Mouse (Mus musculus): Measurements from ENCODE around the gene 1700001C02Rik. TPM values are rescaled to one million over a fixed set of nuclear protein-coding genes. Genes with fewer than 3 reads are reported as not detected.

The 1700001C02Rik gene
- polyA plus RNA-seq, 1 experiment from 2014 or later, result not detected

Other genes starting within 250 kb of the 1700001C02Rik start
- 23.3 and 25.6 TPM in 2 replicates for gene Selenoi, start 233.5 kb upstream of the 1700001C02Rik start, polyA plus RNA-seq (2016; fragmentation: Nextera tagmentation; extraction: Ambion mirVana)
- gene Drc1, start 184.7 kb upstream of the 1700001C02Rik start, polyA plus RNA-seq (2016; fragmentation: Nextera tagmentation; extraction: Ambion mirVana), result 0.15 and 0.64 TPM in 2 replicates
- 0.15 and 0.21 TPM in 2 replicates for gene Otof, start 4.1 kb upstream of the 1700001C02Rik start, polyA plus RNA-seq (2016; fragmentation: Nextera tagmentation; extraction: Ambion mirVana)
- not detected in 2 replicates for gene Cib4, start 79.8 kb downstream of the 1700001C02Rik start, polyA plus RNA-seq (2016; fragmentation: Nextera tagmentation; extraction: Ambion mirVana)
- gene Kcnk3, start 122.1 kb downstream of the 1700001C02Rik start, polyA plus RNA-seq (2016; fragmentation: Nextera tagmentation; extraction: Ambion mirVana), result 17.0 and 34.2 TPM in 2 replicates
- gene Slc35f6, start 181.9 kb downstream of the 1700001C02Rik start, polyA plus RNA-seq (2016; fragmentation: Nextera tagmentation; extraction: Ambion mirVana), result 25.5 and 28.4 TPM in 2 replicates
- gene Cenpa, start 200.7 kb downstream of the 1700001C02Rik start, polyA plus RNA-seq (2016; fragmentation: Nextera tagmentation; extraction: Ambion mirVana), result 323 and 372 TPM in 2 replicates
- 4.0 and 5.6 TPM in 2 replicates for gene Dpysl5, start 245.5 kb downstream of the 1700001C02Rik start, polyA plus RNA-seq (2016; fragmentation: Nextera tagmentation; extraction: Ambion mirVana)

Data from heart, embryonic 10.5 days (tissue).